Mouse (Mus musculus): ENCODE measurements around the gene Prrx2.

Prrx2 gene

GRCm38 (mm10) chr2:30872669-30873068 is 37.9 kb downstream of the Prrx2 start:
- no peak for DNase-seq

GRCm38 (mm10) chr2:30874445-30874844 is 39.7 kb downstream of the Prrx2 start:
- DNase-seq, result no peak

DNA sequence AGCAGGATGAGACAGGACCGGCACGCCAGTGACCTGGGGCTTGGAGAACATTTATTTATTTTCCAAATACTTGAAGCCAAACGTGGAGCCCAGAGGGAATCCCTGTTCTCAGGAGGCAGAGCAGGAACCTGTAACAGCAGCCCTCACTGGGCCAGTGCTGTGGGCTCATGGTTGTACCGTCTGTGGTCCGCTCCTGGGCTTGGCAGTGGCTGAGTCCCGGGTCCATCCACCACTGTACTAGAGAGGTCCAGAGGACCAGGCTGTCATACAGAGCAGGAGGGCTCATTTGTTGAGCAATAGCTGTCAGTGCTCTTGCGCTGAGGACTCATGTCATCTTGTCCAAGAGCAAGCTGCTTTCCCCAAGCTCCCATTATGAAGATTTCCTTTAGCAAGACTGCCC is 40.3 kb downstream of the Prrx2 start:
- no peak for DNase-seq

GRCm38 (mm10) chr2:30875621-30876432 is 41.1 kb downstream of the Prrx2 start:
- peak; percentile 11 for DNase-seq

DNA sequence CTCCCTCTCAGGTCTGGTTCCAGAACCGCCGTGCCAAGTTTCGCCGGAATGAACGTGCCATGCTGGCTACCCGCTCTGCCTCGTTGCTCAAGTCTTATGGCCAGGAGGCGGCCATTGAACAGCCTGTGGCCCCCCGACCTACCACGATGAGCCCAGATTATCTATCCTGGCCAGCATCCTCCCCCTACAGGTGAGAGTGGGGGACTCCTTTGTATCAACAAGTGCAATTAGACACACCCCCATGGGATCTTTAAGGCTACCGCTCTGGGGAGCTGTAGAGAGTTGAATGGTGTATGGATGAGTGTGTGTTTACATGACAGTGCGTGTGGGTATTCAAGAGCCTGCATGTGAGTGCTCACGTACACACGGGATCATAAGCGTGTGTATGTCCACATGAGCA is 44.7 kb downstream of the Prrx2 start:
- no peak for DNase-seq

DNA sequence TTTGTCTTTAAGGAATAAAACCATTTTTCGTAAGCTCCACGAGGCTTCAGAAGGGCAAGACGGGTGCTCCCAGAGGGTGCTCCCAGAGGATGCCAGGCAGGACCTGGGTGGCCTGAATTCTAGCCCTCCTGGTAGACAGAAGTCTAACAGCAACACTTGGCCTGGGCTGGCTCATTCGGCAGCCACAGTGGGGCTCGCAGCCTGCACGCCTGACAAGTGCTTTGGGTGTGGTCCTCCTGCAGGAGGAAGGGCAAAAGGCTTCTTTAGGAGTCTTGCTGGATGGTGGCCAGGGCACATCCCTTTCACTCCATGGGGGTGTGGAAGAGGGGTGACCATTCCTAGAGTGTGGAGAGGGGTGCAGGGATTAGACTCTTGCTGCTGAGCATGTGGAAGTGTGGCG is 46.4 kb downstream of the Prrx2 start:
- no peak for DNase-seq

DNA sequence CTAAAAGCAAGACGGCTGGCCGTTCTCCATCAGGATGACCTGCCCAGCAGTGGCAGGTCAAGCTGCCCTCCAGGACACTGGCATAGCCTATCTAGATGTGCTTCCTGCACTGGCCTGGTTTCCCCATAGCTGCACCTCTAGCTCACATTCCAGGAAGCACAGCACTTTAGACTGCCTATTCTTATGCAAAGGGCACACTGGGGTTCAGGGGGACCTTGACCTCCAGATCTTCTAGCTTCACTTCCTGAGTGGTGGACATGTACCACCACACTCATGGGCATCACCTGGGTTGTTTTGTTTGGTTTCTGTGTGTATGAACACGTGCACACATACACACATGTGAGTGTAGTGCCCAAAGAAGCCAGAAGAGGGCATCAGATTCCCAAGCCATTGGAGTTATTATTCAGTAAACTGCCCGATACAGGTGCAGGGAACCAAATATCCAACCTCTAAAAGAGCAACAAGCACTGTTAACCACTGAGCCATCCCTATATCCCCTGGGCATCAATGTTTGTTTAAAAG is 50.1 kb downstream of the Prrx2 start:
- no peak for DNase-seq

DNA sequence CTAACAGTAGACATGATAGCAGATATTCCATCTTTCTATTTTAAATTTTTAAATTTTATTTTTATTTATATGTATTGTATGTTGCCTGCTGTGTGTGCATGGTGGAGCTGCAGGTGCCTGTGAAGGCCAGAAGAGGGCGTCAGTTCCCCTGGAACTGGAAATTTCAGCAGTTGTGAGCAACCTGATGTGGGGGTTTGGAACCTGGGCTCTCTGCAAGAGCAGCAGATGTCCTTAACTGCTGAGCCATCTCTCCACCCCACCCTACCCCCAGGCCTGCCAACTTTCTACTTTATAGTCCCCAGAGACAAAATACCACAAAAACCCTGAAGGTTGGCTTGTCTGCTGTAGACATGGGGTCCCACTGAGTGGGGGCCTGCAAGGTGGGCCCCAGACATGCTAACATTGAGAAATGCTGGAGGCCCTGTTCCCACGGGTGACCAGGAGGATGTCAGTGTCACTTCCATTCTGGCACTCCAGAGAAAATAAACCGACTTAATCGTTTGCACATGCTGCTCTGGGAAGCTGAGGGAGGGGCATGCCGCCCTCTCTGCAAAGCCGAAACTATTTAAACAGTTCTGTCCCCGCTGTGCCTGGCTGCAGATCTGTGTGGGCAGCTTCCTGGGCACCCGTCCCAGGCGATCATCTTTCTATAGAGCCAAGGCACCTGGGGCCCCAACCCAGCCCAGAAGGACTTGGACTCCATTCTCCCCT is 50.8 kb downstream of the Prrx2 start:
- peak; percentile 84 for DNase-seq

DNA sequence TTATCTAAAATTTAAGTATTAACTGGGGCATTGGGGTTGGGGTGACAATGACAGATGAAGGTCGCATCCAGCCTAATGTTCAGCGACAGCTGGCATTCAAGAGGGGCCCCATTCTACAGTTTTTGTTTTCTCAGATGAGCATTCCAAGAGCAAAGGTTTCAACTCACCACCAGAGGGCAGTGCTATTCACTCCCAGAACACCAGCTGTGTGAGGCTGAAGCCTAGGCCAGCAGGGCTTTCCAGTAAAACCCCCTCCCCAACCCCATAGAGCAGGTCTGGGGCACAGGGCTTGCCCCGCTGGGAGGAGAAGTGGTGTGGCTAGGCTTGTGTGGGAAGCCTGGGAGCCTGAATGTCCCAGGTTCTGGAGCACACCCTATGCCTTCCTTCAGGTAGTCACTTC is 56.2 kb downstream of the Prrx2 start:
- DNase-seq, result peak; percentile 27

DNA sequence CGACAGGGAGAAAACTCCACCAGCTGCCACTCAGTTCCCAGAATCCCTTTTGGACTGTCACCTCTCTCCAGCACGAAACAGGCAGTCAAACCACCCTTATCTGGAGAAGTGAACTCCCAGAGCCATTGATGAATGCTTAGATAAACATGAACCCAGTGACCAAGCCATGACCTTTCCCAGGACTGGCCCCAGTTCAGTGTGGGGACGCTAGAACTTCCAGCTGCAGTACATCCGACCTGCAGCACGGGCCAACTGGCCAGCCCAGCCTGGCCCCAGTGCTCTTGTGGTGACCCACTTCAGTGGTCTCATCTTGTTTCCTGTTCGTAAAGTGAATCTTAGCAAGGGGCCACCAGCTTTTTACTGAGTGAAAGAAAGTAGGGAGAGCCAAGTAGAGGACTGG is 58.6 kb downstream of the Prrx2 start:
- DNase-seq, result no peak

DNA sequence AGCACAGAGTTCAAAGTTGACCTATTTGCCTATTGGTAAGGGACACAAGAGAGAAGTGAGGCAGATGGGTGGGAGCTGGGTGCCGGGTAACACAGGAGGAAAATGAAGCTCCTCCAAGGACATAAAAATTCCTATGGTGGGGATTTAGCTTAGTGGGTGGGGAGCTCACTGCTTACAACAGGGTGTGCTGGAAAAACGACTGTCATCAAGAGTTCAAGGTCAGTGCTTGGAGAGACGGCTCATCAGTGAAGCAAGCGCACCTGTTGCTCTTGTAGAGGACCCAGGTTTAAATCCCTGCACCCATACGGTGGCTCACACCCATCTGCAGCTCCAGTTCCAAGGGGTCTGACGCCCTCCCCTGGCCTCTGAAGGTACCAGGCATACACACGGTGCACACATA is 59.2 kb downstream of the Prrx2 start:
- no peak for DNase-seq

DNA sequence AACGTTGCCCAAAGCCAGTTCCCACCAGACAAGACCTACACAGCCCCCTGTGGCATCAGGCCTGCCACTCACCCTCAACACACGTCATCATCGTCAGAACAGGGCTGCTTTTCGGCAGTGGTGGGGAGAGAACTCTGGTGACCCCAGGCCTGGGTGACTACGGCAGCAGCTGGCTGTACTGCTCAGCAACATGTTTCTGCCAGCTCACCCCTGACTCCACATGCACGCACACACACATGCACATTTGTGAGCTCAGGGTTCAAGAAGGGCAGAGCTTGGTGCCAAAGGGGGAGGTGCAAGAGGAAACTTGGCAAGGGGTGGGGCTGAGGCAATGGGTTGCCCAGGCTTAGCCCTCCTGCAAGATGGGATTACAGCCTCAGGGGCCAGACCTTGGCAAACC is 62.5 kb downstream of the Prrx2 start:
- no peak for DNase-seq

DNA sequence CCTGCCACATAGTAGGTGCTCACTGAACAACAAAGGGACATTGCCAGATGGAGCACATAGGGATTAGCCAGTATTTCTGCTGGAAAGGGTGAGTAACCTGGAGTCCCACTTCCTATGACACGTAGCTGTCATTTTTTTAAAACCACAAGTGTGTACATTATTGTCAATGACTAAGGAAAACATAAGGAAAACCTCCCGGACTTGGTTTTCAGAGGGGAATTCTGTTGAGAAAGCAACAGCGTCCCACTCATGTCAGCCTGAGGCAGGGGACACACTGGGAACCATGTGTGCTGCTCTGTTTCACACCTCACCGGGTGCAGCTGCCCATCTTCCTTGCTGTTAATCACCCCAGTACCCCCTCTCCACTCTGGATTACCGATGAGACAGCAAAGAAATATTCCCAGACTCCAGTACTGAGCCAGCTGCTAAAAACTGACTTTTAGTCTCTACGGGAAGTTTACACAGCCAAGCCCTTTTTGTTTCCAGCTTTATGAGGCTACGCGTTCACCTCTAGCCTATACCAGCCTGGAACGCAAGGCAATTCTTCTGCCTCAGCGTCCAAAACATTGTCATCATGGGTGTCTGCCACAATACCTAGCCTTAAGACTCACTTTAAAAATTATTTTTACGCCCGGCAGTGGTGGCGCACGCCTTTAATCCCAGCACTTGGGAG is 64.8 kb downstream of the Prrx2 start:
- DNase-seq, result no peak

DNA sequence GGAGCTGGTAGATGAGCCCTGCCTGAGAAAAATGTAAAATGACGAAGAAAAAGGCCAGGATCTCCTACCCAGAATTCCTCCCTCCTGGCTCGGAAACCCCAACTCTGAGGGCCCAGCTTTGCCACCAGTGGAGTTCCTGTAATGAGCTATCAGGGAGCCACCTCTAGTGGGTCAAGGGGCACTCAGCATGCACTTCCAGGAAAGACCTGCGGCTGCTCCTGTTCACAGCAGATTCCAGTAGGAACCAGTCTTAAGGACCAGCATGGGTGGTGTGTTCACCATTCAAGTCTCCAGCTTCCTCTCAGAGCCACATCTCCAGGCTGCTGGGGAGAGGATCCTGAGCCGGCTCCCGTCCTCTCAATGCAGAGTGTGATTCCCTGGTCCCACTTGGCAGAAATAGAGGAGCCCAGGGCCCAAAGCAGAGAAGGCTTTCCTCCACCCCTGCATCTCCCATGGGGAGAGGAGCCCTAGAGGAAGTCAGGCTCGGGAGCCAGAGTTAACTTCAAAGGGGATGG is 66.9 kb downstream of the Prrx2 start:
- DNase-seq, result no peak

GRCm38 (mm10) chr2:30902256-30902655 is 67.5 kb downstream of the Prrx2 start:
- DNase-seq, result no peak

DNA sequence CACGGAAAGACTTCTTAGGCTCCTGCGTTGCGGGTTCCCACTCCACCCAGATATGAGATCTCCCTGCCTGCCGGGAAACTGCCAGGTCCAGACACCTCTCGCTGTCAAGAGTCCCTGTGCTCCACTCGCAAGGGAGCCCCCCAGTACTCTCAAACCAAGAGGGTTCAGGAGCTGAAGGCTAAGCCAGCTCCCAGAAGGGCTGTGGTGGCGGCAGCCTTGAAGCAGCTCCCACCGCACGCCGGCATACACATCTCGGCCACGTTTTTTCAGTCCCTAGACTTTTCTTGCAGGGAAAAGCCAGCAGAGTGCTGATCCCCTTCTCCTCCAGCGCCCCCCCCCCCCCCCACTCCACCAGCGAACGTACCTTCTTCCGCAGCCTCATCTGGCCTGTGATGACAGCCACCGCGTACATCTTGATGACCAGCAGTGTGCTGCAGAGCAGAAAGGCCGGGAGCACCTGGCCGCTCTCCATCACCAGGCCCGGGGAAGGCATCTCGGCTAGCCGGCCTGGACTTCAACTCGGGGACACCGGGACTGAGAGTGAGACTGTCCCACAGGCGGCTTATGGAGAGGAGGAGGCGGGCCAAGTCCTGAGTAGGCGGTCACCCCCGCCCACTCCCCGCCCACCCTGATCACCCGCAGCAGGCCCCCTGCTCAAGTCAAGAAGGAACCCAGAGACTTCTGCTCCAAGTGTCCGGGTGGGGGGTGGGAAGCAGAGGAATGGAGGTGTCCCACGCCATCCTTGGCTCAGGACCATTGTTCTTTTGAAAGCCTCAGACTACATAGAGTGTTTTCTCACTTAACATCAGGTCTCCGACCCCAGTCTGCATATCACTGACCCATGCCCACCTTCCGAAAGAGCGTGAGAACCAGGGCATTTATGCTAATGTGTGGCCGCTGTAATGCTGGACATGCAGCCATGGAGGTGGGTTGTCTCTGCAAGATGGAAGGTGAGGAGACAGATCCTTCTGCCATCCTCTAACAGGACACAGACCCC is 68.3 kb downstream of the Prrx2 start:
- no peak for DNase-seq

DNA sequence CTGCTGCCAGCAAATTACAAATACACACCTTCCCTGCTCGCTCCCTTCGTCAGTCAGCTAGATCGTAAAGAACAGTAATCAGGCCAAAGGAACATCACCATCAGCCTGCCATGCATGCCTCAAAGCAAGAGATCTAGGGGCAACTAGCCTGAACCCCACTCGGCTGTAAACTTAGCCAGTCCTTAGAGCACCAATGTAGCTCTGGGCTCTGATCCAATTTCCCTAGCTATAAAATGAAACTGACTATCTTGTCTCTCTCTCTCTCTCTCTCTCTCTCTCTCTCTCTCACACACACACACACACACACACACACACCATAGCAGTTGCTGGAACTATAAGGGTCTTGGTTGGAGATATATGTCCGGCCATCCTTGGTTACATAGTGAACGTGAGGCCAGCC is 69.5 kb downstream of the Prrx2 start:
- no peak for DNase-seq

- DNase-seq, result no peak
These were observed 70.2 kb downstream of the Prrx2 start for GRCm38 (mm10) chr2:30904991-30905390.

DNA sequence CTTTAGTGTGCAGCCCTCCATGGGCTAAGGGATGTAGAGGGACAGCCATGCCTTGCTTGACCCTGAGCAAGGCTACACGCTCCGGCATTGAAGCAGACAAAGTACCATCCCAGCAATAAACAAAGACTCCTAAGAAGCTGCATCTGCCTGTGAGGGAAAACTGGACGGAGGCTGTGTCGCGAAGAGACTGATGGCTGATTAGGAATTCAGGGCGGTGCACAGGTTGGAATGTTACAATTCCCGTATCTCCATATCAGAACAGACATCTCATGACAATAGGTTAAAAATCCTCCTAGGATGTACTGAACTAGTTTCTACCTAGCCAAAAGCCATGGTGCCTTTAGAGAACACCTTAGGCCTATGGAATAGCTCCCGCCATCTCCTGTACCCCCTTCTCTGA is 71.1 kb downstream of the Prrx2 start:
- no peak for DNase-seq

DNA sequence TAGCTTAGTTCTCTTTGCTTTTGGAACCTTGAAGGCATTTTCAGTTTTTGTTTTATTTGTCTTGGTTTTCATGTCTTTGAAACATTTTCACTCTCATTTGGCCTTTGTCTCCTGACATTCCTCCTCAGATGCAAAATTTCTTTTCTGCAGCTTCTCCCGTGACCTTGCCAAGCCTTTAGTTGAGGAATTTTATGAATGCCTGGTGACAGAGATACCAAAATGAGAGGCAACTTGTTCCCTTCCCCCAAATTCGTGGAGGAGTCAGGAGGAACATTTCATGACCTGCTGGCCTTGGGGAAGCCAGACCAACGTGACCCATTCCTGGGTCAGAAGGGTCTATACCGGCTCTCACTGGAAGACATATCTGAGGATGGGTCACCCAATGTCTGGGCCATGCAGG is 71.9 kb downstream of the Prrx2 start:
- DNase-seq, result no peak

GRCm38 (mm10) chr2:30912291-30912773 is 77.6 kb downstream of the Prrx2 start:
- DNase-seq, result no peak

DNA sequence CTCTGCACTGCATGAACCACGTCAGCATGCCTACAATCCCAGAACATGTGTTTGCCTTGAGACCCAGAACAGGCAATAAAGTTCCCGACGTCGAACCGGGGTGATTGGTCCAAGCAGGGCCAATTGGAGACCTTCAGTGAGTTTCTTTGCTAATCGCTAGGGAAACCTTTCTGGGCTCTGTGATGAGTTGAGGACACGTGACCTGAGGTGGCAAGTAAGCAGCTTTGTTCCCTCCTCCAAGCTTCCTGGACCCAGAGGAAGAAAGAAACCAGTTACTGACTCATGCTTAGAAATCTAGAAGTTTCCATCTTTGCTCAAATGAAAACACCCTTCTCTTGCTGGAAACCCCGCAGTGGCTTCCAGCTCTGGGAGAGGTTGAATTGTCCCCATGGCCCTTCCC is 78.2 kb downstream of the Prrx2 start:
- DNase-seq, result no peak

All from layer of hippocampus, adult 9-11 months (tissue).